Mouse (Mus musculus) small intestine, adult 2 months (tissue): ENCODE data around the gene Depdc7.

Experiments
- CTCF ChIP-seq: fragments of 200-500 bp; IDR thresholded peaks from 2 replicates; pipeline ENCODE4 v1.5.1; 2012; ENCODE audit warnings: low read depth, mild to moderate bottlenecking, control low read depth, inconsistent platforms, low read length, moderate library complexity, mixed read lengths; ENCODE audit not compliant: insufficient replicate concordance, insufficient read length; ENCODE audit errors: extremely low read depth
- POLR2A ChIP-seq: fragments of 200-500 bp; IDR thresholded peaks from 2 replicates; pipeline ENCODE4 v1.6.1; 2012; ENCODE audit warnings: low read depth, mild to moderate bottlenecking, control low read depth, inconsistent platforms, low read length, moderate library complexity

DNA sequence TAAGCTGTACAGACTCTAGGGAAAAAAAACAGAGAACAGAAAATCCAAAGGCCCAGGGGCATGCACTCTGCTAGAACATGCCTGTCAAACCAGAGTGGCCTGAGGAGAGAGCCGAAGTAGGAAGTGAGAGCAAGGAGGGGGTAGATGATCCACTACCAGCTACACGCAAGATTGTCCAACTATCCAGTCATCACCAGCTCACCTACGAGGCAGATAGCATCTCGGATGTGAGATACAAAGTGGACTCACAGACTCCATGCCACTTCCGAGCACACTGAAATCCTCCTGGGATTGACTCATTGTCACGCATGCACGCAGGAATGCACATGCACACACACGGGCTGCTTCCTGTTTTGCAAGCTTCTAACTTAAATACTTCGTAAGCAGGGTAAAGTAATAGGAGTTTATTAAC lies 10.6 kb downstream of the Depdc7 start:
- no peak for TF ChIP-seq POLR2A
- no peak for TF ChIP-seq CTCF
